Mouse (Mus musculus) thymus, adult 2 months (tissue): ENCODE measurements at regions not wholly inside any gene's neighbourhood (a gene's known extent, or its start where the extent isn't known, plus 50 kb on each side); places are given as distances from the start of the nearest gene placed in this dataset.

ENCODE experiments used
- CTCF ChIP-seq: fragments of 200-500 bp; IDR thresholded peaks from 2 replicates; pipeline ENCODE4 v1.5.1; 2012; ENCODE audit warnings: mild to moderate bottlenecking, control low read depth, low read length, moderate library complexity, borderline replicate concordance; ENCODE audit not compliant: control insufficient read depth, poor library complexity, insufficient read depth; ENCODE audit errors: extremely low read depth
- POLR2A ChIP-seq: fragments of 200-500 bp; IDR thresholded peaks from 2 replicates; pipeline ENCODE4 v1.6.1; 2012; ENCODE audit warnings: mild to moderate bottlenecking, low read length, control low read depth, moderate library complexity; ENCODE audit not compliant: control insufficient read depth, poor library complexity, insufficient read depth; ENCODE audit errors: extremely low read depth

- TF ChIP-seq POLR2A, result no peak
- TF ChIP-seq CTCF, result 0 out of 2 replicates have a peak, but pooled peaks have one; percentile 53
These were observed 123.1 kb upstream of the Slc22a22 start for GRCm38 (mm10) chr15:57600562-57600961.
